Mouse (Mus musculus) kidney, embryonic 14.5 days (tissue): ENCODE measurements around the gene Gm21897. TPM values are rescaled to one million over a fixed set of nuclear protein-coding genes. Genes with fewer than 3 reads are reported as not detected.

Experiments
- ATAC-seq: fragments of 200-750 bp; cut with Nextera tagmentation; 2 replicates; pipeline ENCODE4 v1.8.0; 2017; ENCODE audit warnings: moderate number of reproducible peaks, mild to moderate bottlenecking, moderate TSS enrichment, moderate library complexity; ENCODE audit not compliant: low FRiP score, low TSS enrichment
- H3K27ac ChIP-seq: fragments of 300-500 bp; sonication (generic); 2 replicates; pipeline ENCODE4 v1.5.1; 2014; ENCODE audit warnings: low read depth, mild to moderate bottlenecking, low read length, moderate library complexity, mixed read lengths
- H3K27me3 ChIP-seq: fragments of 300-500 bp; sonication (generic); 2 replicates; pipeline ENCODE4 v1.6.1; 2014; ENCODE audit warnings: mild to moderate bottlenecking, low read length; ENCODE audit not compliant: control insufficient read depth, insufficient read depth
- H3K36me3 ChIP-seq: fragments of 300-500 bp; sonication (generic); 2 replicates; pipeline ENCODE4 v1.6.1; 2014; ENCODE audit warnings: low read length, mixed read lengths; ENCODE audit not compliant: control insufficient read depth, insufficient read depth
- H3K4me1 ChIP-seq: fragments of 300-500 bp; sonication (generic); 2 replicates; pipeline ENCODE4 v1.6.1; 2014; ENCODE audit warnings: low read length, mixed read lengths; ENCODE audit not compliant: control insufficient read depth, insufficient read depth
- H3K4me2 ChIP-seq: fragments of 300-500 bp; sonication (generic); replicated peaks from 2 replicates; pipeline ENCODE4 v1.6.1; 2014; ENCODE audit warnings: low read depth, mild to moderate bottlenecking, low read length
- H3K4me3 ChIP-seq: fragments of 300-500 bp; sonication (generic); 2 replicates; pipeline ENCODE4 v1.5.1; 2014; ENCODE audit warnings: mild to moderate bottlenecking, low read length
- H3K9ac ChIP-seq: fragments of 300-500 bp; sonication (generic); 2 replicates; pipeline ENCODE4 v1.6.1; 2014; ENCODE audit warnings: low read depth, mild to moderate bottlenecking, low read length, moderate library complexity
- H3K9me3 ChIP-seq: fragments of 300-500 bp; sonication (generic); 2 replicates; pipeline ENCODE4 v1.6.1; 2016; ENCODE audit warnings: low read length; ENCODE audit not compliant: control insufficient read depth
- WGBS: fragments of 180-500 bp; shearing (Covaris S2); extraction: QIAGEN DNeasy Blood & Tissue Kit; methylation state at CpG from one replicate; pipeline ENCODE4 v1.1.7; 2014; 5-methylcytosine and 5-hydroxymethylcytosine counted together
- polyA plus RNA-seq: library from polyadenylated mRNA; unstranded; fragments of >200 nt; fragmentation: Nextera tagmentation; extraction: Ambion mirVana; gene quantifications from 2 replicates; pipeline ENCODE4 v1.2.1, GENCODE M21; 2014

The Gm21897 gene
- polyA plus RNA-seq, 1 experiment from 2014 or later: not detected

DNA sequence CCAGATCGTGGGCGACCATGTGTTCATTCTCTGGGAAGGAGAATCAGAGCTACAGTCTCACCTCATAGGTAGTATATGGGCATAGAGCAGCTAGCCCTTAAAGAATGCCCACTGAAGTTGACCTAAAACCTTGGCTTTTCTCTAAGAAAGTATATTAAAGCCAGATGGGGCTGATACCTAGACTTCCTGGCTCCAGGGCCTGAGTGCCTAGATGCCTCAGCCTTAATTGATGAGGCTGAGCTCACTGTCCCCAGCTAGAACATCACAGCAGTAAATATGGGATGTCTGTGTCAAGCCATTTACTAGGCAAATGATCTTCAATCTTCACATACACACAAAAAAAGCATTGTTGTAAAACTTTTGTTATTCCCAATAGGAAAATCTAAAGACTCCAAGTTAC, 32.1 kb downstream of the Gm21897 start:
- ATAC-seq: no peak
- Histone ChIP-seq H3K36me3 (no peaks in the 10 kb centered on the region), H3K4me1 (no peaks in the 10 kb centered on the region), H3K9ac (no peak overlapping the region), H3K27me3 (no peaks in the 10 kb centered on the region), H3K27ac (no peak overlapping the region), H3K4me3 (no peak overlapping the region), H3K4me2 (no peak overlapping the region), H3K9me3 (no peaks in the 10 kb centered on the region)
- WGBS: 87% methylated on average over 2 of the region's 2 CpGs

DNA sequence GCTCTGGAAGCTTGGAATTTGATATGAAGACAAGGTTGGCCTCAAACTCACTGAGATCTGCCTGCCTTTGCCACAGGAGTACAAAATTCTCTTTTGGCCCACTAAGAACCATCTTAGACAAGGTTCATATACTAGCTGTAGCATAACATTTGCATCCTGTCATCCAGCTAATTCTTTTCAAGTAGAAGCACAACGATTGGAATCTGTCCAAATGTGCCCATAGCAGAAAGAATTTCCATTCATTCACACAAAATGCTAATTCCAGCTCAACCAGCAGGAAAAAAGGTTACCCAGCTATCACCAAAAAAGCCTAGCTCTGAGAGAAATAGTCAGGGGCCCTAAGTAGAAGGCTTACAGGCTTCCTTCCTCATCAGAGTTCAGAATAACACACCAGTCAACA, 34.0 kb downstream of the Gm21897 start:
- WGBS: 71% methylated on average over 1 of the region's 1 CpGs
- ATAC-seq: no peak
- Histone ChIP-seq H3K4me1 (no peaks in the 10 kb centered on the region), H3K4me2 (no peak overlapping the region), H3K4me3 (no peak overlapping the region), H3K9ac (no peak overlapping the region), H3K9me3 (no peaks in the 10 kb centered on the region), H3K27me3 (no peaks in the 10 kb centered on the region), H3K27ac (no peak overlapping the region), H3K36me3 (no peaks in the 10 kb centered on the region)

DNA sequence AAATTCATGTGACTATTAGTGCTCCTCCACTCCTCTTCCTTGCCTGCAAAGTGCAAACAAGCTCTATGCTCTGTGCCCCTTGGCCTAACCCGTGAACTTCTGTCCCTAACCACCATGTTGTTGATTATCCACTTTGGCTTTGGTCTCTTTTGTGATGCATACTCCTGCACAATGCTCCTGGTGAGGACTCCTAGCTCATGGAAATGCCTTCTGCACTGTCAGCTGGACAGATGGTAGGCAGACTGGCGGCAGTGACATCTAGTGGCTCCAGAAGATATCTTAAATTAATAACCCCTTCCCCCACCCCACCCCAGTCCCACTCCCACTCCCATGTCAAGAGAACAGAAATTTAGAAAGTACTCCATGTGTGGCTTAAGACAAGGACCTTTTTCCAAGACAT, 35.1 kb downstream of the Gm21897 start:
- Histone ChIP-seq H3K4me3 (no peak overlapping the region), H3K4me1 (no peaks in the 10 kb centered on the region), H3K4me2 (no peak overlapping the region), H3K27me3 (no peaks in the 10 kb centered on the region), H3K9me3 (no peaks in the 10 kb centered on the region), H3K9ac (no peak overlapping the region), H3K36me3 (no peaks in the 10 kb centered on the region), H3K27ac (no peak overlapping the region)
- ATAC-seq: no peak; the same call in 1 of the 2 replicates
- WGBS: 55% methylated on average over 2 of the region's 2 CpGs

DNA sequence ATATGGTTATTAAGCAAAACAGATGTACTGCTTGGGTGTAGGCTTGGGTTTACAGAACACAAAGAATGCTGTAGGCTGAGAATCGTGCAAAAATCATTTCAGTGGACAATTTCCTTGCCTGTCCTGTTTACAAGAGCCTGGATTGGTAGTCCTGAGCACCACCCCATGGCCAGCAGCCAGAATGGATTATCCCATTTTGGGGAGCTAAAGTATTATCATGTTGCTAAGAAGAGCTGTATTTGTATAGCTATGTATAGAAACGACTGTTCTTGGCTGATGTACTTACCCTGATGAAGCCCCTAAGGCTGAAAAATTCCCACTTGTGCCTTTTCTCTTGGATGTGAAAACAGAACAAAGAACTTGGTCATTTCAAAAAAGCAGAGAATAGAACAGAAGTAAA, 37.6 kb downstream of the Gm21897 start:
- 69% methylated on average over 2 of the region's 2 CpGs for WGBS
- ATAC-seq: no peak
- Histone ChIP-seq H3K36me3 (no peaks in the 10 kb centered on the region), H3K9me3 (no peaks in the 10 kb centered on the region), H3K4me3 (no peak overlapping the region), H3K9ac (no peak overlapping the region), H3K27ac (no peak overlapping the region), H3K4me1 (no peaks in the 10 kb centered on the region), H3K27me3 (no peaks in the 10 kb centered on the region), H3K4me2 (no peak overlapping the region)

- Histone ChIP-seq H3K4me1 (no peaks in the 10 kb centered on the region), H3K36me3 (no peaks in the 10 kb centered on the region), H3K9me3 (no peaks in the 10 kb centered on the region), H3K27ac (no peak overlapping the region), H3K27me3 (no peaks in the 10 kb centered on the region), H3K9ac (no peak overlapping the region), H3K4me3 (no peak overlapping the region), H3K4me2 (no peak overlapping the region)
- no peak for ATAC-seq
- 89% methylated on average over 1 of the region's 1 CpGs for WGBS
These were observed 38.1 kb downstream of the Gm21897 start for GRCm38 (mm10) chr16:15355339-15355738.

DNA sequence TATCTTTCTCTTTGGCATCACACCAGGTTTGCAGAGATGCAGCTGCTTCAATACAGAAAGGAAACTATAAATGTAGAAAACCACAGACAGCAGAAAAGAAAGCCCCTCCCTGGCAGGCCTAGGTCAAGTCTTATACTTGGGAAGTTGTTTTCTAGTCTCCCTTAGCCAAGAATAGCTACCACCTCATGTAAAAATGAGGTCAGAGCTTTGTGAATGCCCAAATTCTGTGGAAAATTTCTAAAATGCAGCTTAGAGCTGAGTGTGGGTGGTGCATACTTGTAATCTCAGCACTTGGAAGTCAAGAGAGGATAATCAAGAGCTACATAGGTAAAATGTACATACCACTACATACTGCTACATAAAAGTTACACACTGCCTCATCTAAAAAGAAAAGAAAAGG, 40.5 kb downstream of the Gm21897 start:
- no peak for ATAC-seq
- no peak overlapping the region for H3K27ac ChIP-seq

GRCm38 (mm10) chr16:15359110-15359782, 42.0 kb downstream of the Gm21897 start:
- Histone ChIP-seq H3K36me3 (no peaks in the 10 kb centered on the region), H3K4me3 (no peak overlapping the region), H3K9ac (no peak overlapping the region), H3K4me2 (no peak overlapping the region), H3K4me1 (no peaks in the 10 kb centered on the region), H3K27me3 (no peaks in the 10 kb centered on the region), H3K27ac (no peak overlapping the region), H3K9me3 (no peaks in the 10 kb centered on the region)
- 84% methylated on average over 3 of the region's 3 CpGs for WGBS
- ATAC-seq: no peak

More for the DNA sequence above, 40.5 kb downstream of the Gm21897 start:
- H3K4me2 ChIP-seq: no peak overlapping the region
- H3K27me3 ChIP-seq: no peaks in the 10 kb centered on the region
- H3K4me3 ChIP-seq: no peak overlapping the region
- no peaks in the 10 kb centered on the region for H3K36me3 ChIP-seq
- no peaks in the 10 kb centered on the region for H3K9me3 ChIP-seq
- no peaks in the 10 kb centered on the region for H3K4me1 ChIP-seq
- no peak overlapping the region for H3K9ac ChIP-seq

GRCm38 (mm10) chr16:15360825-15361224, 43.6 kb downstream of the Gm21897 start:
- H3K4me1 ChIP-seq: no peaks in the 10 kb centered on the region
- H3K27me3 ChIP-seq: no peaks in the 10 kb centered on the region
- no peak overlapping the region for H3K4me2 ChIP-seq
- no peak overlapping the region for H3K27ac ChIP-seq
- no peak overlapping the region for H3K4me3 ChIP-seq
- no peaks in the 10 kb centered on the region for H3K36me3 ChIP-seq
- no peak overlapping the region for H3K9ac ChIP-seq
- H3K9me3 ChIP-seq: no peaks in the 10 kb centered on the region
- ATAC-seq: no peak
